Mouse (Mus musculus): Measurements from ENCODE around the gene Sorcs3.

Sorcs3 gene

GRCm38 (mm10) chr19:48524527-48525214 lies 318.8 kb downstream of the Sorcs3 start:
- no peak for DNase-seq (ENCODE audit: low spot score)

- no peak for DNase-seq (ENCODE audit: low spot score)
These were observed 327.8 kb downstream of the Sorcs3 start for GRCm38 (mm10) chr19:48533582-48533981.

- no peak for DNase-seq (ENCODE audit: low spot score)
These were observed 338.5 kb downstream of the Sorcs3 start for GRCm38 (mm10) chr19:48544294-48544693.

GRCm38 (mm10) chr19:48545421-48546132 lies 339.8 kb downstream of the Sorcs3 start:
- DNase-seq (ENCODE audit: low spot score): no peak

- DNase-seq (ENCODE audit: low spot score): no peak
These were observed 340.3 kb downstream of the Sorcs3 start for GRCm38 (mm10) chr19:48546133-48546448.

GRCm38 (mm10) chr19:48548143-48548881 lies 342.5 kb downstream of the Sorcs3 start:
- DNase-seq (ENCODE audit: low spot score): no peak

GRCm38 (mm10) chr19:48559432-48559831 lies 353.6 kb downstream of the Sorcs3 start:
- no peak for DNase-seq (ENCODE audit: low spot score)

GRCm38 (mm10) chr19:48575736-48576135 lies 369.9 kb downstream of the Sorcs3 start:
- no peak for DNase-seq (ENCODE audit: low spot score)

- DNase-seq (ENCODE audit: low spot score): no peak
These were observed 371.3 kb downstream of the Sorcs3 start for GRCm38 (mm10) chr19:48577169-48577568.

- no peak for DNase-seq (ENCODE audit: low spot score)
These were observed 379.2 kb downstream of the Sorcs3 start for GRCm38 (mm10) chr19:48584938-48585560.

- DNase-seq (ENCODE audit: low spot score): no peak
These were observed 411.1 kb downstream of the Sorcs3 start for GRCm38 (mm10) chr19:48616951-48617350.

- no peak for DNase-seq (ENCODE audit: low spot score)
These were observed 425.0 kb downstream of the Sorcs3 start for GRCm38 (mm10) chr19:48630671-48631327.

- no peak for DNase-seq (ENCODE audit: low spot score)
These were observed 436.7 kb downstream of the Sorcs3 start for GRCm38 (mm10) chr19:48642566-48642965.

- no peak for DNase-seq (ENCODE audit: low spot score)
These were observed 444.1 kb downstream of the Sorcs3 start for GRCm38 (mm10) chr19:48649941-48650340.

GRCm38 (mm10) chr19:48651617-48652016 lies 445.8 kb downstream of the Sorcs3 start:
- no peak for DNase-seq (ENCODE audit: low spot score)

- DNase-seq (ENCODE audit: low spot score): no peak
These were observed 454.4 kb downstream of the Sorcs3 start for GRCm38 (mm10) chr19:48660201-48660600.

- no peak for DNase-seq (ENCODE audit: low spot score)
These were observed 474.1 kb downstream of the Sorcs3 start for GRCm38 (mm10) chr19:48679896-48680295.

GRCm38 (mm10) chr19:48682485-48682884 lies 476.7 kb downstream of the Sorcs3 start:
- DNase-seq (ENCODE audit: low spot score): no peak

GRCm38 (mm10) chr19:48686369-48686768 lies 480.5 kb downstream of the Sorcs3 start:
- DNase-seq (ENCODE audit: low spot score): no peak

- no peak for DNase-seq (ENCODE audit: low spot score)
These were observed 494.4 kb downstream of the Sorcs3 start for GRCm38 (mm10) chr19:48700111-48700658.

- DNase-seq (ENCODE audit: low spot score): no peak
These were observed 497.9 kb downstream of the Sorcs3 start for GRCm38 (mm10) chr19:48703763-48704162.
